Mouse (Mus musculus): ENCODE data around the gene Gm10638.

Gene Gm10638

DNA sequence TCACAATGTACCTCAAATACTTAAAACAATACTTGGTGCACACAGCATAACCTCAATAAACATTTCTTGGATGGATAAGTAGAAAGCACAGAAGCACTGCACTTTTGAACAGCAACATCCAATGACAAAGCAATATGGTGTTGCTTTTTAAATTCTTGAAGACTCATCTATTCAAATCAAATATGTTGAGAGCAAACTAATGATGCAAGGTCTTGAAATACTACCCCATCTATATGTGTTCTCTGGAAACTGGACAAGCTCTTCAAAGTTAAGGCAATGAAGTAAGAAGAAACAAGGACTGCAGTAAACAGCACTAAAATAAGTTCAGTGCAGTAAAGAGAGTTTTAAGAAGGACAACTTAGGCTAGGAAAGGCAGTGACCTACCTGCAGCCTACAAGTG lies 4.6 kb upstream of the Gm10638 start:
- no peak for DNase-seq (ENCODE audit: low spot score)

DNA sequence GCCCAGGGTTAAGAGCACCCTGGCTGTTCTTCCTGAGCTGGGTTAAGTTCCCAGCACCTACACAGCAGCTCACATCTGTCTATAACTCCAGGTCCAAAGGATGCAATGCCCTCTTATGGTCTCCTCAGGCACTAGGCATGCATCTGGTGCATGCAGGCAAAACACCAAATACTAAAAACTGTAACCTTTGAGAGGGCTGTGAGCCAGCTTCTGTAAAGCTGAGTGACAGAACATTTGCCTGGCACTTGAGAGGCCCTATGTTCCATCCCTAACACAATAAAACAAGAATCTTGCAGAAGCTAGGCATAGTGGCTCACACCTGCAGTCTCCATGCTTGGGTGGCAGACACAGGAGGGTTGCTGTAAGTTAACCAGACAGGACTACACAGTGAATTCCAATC lies 3.9 kb upstream of the Gm10638 start:
- DNase-seq (ENCODE audit: low spot score) = no peak

DNA sequence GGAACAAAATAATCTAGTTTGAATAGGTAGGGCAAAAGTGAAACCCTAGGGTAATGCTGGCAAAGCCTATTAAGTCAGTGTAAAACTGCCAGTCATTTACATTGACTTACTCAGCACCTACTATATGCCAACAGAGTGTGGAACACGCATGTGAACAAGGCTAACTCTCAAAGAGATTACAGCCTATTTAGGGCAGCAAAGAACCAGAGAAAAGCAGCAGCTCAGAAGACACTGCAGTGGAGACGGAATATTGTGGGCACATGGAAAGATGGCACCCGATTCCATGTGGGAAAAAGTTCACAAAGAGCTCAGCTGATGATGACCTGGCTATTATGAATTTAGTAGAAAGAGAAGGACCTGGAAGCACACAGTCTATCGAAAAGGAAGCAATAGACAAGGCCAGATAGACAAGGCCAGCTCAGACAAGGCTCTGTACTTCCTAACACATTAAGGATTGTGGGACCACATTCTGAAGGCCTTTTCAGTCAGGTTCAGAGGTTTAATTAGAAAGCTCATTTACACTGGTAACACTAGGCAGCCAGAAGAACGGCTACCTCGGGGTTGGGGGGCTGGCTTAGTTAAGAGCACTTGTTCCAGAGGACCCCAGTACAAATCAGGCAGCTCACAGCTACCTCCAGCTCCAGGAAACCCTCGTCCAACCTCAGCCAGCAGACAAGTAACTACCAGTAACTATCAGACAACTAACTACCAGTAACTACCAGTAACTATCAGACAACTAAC lies 2.7 kb upstream of the Gm10638 start:
- DNase-seq (ENCODE audit: low spot score) = no peak

DNA sequence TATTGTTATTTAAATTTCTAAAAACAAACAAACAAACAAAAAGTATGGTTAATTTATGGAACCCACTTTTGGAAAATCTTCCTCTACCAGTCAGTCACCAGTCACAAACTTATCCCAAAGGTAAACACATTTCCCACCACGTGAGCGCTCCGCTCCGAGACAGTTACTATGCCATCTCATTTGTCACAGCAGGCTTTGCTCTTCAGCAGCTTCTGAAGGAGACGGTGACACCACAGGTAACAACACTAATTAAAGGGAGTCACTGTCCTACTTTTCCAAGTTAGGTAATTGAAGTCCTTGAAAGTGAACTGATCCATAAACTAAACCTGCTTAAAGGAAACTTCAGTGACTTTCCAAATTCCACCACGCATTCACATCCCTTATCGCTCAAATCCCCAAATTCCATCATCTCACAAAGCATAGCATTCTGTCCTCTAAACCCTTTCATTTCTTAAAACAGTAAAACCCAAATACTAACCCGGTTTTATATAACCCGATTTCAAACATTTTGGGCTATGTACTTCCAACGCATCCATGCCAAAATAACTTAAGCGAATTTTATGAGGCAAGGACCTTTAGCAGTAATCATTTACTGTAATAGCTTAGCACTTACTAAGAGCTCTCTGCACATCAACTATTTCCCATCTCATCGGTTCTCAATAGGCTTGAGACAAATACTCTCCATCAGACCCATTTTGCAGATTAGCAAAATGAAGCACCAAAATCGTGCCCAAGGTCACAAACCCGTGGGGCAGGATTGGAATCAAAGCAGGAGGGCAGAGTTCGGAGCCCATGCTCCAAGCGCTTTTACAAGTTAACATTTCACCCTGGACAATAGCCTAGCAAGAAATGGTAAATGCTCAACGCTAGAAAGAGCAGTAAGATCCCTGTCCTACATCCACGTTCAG lies 932 bp upstream of the Gm10638 start:
- no peak for DNase-seq (ENCODE audit: low spot score)

DNA sequence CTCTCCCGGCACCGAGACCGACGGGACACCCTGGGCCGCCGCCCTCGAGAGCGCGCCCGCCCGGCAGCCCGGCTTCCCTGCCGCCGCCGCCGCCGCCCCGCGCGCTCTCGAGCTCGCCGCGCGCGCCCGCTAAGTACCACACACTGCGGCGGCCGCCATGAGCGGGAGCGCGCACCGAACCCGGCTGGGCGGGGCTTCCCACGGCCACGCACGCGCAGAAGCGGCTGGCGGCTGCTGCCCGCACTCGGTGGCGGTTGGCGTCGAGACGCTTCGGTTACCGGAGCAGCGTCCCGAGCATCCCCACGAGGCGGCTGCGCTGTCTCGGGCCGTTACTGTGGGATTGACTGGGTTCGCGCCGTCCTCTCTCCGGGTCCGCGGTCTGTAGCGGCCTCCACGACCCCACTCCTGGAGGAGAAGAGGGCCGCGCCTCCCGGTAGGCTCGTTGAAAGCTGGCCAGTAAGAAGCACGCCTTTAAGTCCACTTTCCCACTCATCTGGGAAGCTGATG lies 489 bp downstream of the Gm10638 start:
- peak; percentile 94 for DNase-seq (ENCODE audit: low spot score)

DNA sequence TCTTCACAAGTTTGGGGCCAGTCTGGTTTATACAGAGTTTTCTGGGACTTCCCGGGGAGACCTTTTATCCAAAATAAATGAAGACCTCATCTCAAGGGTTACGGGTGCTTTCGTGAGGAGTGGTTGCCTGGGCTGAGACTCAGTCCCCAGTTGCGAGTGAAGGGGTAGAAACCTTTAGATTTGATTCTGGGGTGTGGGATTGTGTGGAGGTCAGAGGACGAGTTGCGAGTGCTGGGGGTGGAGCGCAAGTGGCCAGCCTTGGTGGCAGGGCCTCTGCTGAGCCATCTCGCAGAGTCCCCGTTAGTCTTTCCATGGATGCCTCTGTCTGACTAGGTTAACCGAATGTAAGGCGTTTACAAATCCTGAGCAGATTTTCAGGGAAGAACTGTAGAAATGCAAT lies 1.0 kb downstream of the Gm10638 start:
- no peak for DNase-seq (ENCODE audit: low spot score)

DNA sequence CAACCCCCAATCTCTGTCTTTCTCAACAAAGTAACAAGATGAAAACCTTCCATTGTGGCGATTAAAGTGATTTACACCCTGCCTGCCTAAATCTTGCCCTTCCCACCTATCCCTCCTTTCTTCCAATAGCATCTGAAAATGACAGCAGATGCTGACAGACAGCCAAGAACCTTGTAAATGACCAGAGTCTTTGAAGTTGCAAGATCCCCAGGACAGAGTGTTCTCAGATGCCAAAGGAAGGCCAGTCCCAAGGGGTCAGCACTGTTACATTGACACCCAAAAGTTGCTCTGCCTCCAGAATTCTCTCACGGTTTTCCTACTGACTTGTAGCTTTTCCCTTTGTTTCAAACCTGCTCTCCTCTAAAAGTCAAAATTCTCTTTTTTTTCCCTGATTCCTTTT lies 4.3 kb downstream of the Gm10638 start:
- DNase-seq (ENCODE audit: low spot score) = no peak

DNA sequence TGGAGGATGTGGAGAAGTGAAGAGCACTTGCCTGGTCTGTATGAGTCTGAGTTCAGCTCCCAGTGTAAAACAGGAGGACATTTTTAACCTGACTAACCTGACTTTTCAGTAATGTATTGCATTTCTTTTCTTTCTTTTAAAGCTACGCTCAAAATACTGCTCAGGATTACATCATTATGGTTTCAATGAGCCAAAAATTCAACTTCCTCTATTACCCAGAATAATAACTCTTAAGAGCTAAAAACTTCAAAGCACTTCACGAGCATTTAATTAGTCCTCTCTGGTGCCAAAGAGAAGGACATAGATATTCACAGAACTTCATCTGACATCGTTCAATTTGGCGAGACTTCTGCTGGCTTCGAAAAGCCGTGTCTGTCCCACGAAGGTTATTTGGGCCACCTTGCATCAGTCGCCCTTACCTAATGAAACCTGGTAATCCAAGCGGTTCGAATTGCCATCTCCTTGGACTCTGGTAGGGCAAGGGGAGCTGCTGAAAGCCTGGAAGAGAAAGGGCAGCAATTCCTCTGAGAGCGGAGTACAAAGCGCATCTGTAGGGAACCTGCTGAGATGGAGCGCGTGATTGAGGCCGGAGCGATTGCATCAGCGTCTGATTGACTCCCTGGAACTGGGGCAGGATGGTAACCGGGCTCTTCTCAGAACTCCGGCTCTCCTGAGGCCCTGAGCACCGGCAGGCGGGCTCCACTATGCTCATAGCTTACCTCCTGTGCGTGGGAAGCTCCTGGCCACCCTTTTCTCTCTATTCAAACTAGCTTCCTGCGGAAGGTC lies 11.6 kb downstream of the Gm10638 start:
- DNase-seq (ENCODE audit: low spot score) = peak; percentile 56

DNA sequence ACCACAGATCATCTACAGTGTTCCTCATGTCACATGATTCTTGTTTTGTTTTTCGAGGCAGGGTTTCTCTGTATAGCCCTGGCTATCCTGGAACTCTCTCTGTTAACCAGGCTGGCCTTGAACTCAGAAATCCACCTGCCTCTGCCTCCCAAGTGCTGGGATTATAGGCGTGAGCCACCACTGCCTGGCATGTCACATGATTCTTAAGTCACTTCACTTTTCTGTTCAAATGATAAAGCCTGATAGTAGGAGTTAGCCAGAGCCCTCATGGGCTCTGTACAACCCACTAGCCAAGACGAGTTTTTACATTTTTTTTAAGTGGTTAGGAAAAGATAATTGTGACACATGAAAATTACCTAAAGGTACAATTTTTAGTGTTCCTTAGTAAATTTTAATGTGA lies 13.2 kb downstream of the Gm10638 start:
- no peak for DNase-seq (ENCODE audit: low spot score)

DNA sequence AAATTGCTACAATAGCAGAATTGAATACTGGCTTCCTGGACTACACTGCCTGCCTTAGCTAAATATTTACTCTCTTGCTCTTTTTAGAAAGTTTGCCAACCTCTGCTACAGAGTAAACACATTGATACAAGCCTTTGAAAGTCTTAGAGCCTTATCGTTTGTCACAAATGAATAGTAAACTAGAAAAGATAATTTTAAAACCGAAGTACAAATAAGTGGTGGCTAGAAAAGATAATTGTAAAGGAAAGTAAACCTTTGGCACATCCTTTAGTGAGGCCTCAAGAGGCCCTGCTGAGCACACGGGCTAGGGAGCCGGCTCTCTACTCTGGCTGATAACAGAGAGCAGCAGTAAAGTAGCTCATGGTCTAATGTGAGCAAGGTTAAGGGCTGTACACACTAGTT lies 13.6 kb downstream of the Gm10638 start:
- no peak for DNase-seq (ENCODE audit: low spot score)

DNA sequence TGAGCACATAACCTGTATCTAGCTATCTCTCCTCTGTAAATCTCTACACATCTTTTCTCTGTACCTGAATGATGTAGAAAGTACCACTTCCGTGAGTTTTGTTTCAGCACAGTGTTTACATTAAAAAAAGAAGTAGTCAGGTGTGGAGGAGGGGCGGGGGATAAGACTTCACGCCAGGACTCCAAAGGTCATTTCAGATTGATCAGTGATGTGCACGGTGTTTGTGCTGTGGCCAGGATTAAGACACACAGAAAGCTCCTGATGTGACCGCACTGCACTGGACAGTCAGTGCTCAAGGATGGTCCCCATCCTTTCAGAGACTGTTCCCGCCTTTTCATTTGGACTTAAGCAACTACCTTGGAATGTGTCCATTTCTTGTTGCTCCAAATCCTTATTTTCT lies 15.2 kb downstream of the Gm10638 start:
- DNase-seq (ENCODE audit: low spot score) = no peak

DNA sequence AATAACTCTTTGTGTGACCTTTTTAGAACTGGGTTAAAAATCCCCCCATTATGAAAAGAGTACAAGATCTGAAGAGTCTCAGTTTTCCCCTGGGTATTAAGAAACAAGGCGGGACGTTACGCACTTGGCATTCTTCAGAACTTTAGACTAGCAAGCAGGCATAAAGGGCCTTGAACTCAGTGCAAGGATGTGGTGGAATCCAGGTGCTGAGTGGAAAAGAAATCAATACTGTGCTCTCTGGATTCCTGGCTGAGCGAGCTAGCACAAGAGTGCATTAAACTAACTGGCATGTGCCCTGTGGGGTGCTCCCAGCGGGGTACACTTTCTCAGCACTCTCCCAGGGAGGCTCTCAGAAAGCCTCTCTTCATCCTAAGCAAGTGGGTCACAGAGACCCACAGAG lies 17.3 kb downstream of the Gm10638 start:
- no peak for DNase-seq (ENCODE audit: low spot score)

DNA sequence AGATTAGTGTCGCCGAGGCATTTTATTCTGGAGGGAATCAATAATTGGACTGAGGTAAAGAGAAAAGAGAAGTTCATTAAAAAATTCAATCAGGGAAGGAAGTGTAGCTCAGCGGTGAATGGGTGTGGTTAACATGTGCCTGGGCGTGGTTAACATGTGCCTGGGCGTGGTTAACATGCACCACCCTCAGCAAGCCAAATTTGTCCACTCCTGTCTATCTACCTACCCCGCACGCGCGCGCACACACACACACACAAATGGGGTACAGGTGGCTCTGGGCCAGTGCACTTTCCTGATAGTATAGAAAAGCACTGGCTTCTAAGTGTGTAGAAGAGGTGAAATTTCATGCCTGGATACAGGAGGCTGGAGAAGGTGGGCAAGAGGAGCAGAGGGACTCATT lies 19.7 kb downstream of the Gm10638 start:
- no peak for DNase-seq (ENCODE audit: low spot score)

DNA sequence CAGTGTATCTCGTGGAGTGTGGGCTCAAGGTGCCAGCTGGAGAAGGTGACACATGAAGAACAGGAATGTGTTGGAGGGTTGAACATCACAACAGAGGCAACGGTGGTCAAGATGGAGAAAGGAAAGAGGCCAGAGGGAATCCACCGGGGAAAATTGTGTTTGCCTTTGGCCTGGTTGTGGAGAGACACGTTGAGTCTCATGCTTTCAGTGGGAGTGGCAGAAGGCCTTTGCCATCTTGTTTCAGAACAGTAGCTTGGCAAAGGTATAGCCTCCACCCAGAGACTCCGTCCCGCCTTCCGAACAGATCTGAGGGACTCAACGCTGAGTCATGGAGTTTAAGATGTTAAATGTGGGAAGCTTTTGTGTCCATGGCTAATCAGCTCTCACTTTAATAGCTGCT lies 20.2 kb downstream of the Gm10638 start:
- no peak for DNase-seq (ENCODE audit: low spot score)

DNA sequence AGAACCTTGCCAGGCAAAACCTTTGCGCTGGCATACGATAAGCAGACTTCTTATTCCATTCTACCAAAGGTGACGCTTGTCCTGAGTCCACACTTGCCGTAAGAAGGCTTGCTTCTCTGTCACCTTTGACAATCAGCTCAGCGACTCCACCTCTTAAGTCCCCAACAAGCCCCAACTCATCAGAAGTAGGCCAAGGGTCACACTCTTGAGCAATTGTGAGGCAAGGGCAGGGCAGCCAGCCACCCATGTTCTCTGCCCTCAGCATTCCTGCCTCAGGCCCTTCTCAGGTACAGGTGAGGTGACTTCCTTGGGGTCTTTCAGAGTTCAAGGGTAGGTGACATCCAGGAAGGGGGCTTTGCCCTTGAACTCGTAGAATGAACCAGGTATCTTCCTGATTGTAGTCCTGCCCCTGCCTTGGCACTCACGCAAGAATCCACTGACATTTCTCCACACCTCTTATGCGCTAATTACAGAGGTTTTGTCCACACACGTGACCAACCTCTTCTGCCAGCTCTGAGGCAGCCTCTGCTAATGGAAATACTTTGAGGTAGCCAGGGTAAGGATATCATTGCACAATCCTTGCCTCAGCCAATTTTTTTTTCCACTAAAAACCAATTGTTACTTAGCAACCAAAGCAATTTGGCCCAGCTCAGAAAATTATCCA lies 21.2 kb downstream of the Gm10638 start:
- no peak for DNase-seq (ENCODE audit: low spot score)

DNA sequence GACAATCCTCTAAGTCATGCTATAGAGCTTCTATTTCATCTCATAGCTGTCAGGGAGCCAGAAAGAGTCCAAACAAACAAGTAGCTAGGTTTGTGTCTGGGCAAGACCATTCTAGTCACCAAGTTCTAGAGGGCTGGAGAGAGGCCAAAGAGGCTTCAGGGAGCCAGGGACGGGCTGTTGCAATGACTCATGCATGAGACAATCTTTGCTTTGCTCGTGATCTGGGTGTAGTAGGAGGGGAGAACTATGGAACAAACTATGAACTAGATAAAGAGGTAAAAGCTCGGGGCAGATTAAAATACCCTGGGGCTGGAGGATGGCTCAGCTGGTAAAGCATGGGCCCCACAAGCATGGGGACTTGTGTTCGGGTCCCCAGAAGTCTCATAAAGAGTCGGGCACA lies 23.0 kb downstream of the Gm10638 start:
- peak; percentile 57 for DNase-seq (ENCODE audit: low spot score)

DNA sequence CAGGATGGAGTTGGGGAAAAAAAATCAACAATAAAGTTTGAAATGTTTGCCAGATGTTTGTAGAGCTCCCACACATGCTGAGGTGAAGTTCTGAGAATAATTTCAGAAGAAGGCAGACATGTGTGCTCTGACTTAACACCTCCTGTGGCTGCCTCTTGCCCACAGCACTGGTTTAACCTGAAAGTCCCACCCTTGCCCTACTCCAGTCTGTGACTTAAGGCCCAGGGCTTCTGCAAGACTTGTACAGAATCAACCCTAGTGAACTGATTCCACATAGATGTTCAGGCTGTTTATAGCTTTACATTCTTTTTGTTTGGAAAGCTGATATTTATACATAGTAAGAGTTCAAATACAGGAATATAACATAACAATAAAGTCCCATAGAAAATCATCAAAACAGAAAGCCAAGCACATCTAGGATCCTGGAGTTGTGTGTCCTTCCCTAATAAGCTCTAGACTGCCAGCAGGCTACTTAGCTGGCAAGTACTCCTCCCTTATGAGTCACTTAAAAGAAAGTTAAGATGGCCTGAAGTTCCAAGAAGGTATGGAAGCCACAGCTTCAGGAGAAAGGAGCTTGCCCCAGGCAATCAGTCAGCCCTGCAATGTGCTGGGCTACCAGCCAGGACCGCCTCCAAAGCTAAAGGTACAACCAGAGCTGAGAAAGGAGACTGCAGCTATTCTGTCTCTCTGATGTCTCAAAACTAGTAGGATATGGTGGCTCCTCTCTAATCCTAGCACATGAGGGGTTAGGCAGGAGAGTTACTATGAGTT lies 24.6 kb downstream of the Gm10638 start:
- DNase-seq (ENCODE audit: low spot score) = no peak

DNA sequence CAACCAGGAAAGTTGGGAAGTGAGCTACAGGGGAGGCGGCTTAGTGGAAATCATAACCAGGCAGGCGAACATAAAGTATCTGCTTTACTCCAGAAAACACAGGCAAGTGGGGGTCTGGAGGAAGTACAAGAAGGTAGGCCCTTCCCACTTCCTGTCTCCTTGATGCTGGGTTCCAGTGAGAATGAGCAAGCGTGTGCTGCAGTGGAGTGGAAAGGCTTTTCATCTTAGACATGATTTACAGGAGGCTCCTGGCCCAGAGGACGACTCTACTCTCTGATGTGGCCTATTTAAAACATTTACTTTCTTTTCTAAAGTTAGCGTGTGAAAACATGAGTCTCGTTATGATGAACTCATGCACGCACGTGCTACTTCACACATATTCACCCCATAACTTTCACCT lies 33.7 kb downstream of the Gm10638 start:
- no peak for DNase-seq (ENCODE audit: low spot score)

DNA sequence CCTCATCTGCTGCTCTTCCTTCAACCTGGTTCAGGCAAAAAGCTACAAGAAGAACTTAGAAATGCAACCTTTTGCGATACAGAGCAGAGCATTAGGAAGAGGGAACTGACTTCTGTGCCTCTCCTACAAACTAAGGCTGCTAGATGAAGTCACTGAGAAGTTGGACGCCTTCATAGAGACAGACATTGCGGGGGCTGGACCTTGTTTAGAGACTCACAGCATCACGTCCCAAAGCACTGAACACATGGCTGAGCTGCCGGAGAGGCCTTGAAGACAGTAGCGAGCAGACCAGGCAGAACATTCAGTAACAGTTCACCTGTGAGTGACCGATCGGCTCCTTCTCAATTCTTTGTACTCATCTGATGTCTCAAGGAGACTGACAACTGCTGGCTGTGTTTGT lies 35.6 kb downstream of the Gm10638 start:
- DNase-seq (ENCODE audit: low spot score) = peak; percentile 26

DNA sequence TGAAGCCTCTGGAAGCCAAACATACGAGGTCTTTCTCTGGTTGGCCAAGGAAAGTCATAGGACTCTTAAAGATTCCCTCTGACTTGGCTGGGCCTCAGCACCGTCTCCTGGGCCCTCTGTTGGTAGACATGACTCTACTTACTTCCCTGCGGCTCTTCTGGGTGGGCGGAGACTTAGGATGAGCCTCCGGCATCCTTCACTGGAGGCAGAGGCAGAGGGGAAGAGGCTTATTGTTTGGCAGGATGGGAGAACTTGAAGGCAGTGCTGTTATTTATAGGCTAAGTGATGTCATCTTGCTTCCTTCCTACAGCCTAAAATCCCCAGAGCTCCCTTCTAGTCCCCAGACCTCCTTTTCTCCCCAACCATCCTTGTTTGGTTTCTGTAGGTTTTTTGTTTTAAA lies 41.0 kb downstream of the Gm10638 start:
- no peak for DNase-seq (ENCODE audit: low spot score)

DNA sequence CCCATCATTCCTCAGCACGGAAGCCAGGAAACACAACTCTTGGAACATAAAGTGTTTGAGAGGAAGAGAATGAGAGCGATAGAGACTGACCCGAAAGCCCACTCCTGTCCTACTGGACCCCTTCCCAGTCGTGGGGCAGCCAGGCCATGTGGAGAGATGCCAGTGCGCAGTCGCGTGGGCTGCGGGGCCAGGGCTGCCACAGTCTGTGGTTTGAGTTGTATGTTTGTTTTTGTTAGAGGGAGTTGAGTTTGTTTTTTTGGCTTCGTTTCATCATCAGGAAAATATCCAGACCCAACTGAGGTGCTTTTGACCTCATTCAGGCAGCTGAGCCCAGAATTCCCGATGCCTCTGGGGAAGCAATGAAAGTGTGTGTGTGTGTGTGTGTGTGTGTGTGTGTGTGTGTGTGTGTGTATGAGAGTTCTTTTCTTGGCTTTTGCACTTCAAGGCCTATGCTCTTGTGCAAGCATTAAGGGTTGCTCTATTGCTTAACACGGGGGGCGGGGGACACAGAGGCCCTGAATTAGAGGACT lies 42.5 kb downstream of the Gm10638 start:
- no peak for DNase-seq (ENCODE audit: low spot score)
